Mouse (Mus musculus) layer of hippocampus, postnatal 36 days (tissue): ENCODE results near the gene Scube3. TPM values are rescaled to one million over a fixed set of nuclear protein-coding genes. Genes with fewer than 3 reads are reported as not detected.
A peak's percentile ranks its signal among the peaks of the same experiment; 100 is the strongest.

ENCODE experiments used
- DNase-seq, 2 experiments: peaks; one replicate each; pipeline ENCODE4 v3.0.0; 2022
- total RNA-seq, 2 experiments: library from RNA; stranded (reverse); gene quantifications; 2 replicates each; pipeline ENCODE4 v1.2.3; 2021

Gene Scube3
- total RNA-seq, 2 experiments from 2014 or later = 0.96 to 1.0 TPM

DNA sequence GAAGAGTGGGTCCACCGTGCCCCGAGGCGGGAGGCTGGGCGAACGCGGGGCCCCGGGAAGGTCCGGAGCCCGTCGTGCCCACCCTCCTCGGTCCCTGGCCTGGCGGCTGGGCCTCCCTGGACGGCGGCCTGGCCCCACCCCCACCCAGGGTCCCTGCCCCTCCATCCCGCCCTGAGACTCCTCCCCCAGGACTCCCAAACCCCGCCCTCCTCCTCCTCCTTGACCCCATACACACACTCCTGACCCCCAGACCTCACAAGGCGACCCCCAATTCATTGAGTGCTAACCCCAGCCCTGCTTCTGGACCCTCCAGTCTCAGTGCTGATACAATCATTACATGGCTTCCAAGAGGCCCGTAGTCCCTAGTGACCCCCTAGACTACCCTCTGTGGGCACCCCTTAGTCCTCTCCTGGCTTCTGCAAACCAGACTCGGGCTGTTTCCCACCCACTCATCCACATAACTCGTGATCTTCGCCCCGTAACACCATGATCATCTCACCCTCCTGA is 35.7 kb downstream of the Scube3 start:
- DNase-seq = no peak

DNA sequence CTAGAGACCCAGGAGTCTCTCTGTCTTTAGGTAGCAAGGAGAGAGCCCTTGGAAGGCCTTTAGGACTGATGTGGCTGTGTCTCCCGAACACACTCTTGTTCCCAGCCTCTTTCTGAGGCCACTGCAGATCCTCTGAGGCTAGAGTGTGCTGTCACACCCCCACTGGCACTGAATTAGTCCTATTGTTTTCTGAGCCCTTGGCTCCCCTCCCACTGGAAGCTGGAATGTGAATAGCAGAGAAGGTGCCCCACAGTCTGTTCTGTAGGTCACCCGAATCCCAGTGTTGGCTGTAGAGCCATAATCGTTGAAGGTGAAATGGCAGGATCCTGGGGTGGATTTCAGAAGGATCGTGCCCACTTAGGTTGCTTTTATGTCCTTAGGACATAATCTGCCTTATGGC is 38.4 kb downstream of the Scube3 start:
- no peak for DNase-seq

GRCm38 (mm10) chr17:28180783-28181544 is 39.0 kb downstream of the Scube3 start:
- no peak for DNase-seq

GRCm38 (mm10) chr17:28184971-28185638 is 43.2 kb downstream of the Scube3 start:
- DNase-seq = no peak

- DNase-seq = no peak
These were observed 46.4 kb downstream of the Scube3 start for GRCm38 (mm10) chr17:28188313-28188712.

DNA sequence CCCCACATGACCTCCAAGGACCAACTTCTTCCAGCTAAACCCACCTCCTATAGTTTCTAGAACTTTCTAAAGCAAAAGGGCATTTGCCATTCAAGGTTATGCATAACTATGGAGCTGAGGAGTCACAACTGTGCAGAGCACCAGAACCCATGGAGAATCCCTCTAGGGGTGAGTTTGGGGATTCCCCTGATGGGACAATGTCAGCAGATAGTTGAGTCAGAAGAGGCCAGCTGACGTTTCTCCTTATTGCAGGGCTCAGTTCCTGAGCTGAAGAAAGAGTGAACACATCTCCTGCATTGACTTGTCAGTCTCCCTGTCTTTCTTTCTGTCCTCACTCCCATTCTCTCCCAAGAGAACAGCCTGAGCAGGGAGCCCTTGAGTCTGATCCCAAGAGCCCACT is 50.8 kb downstream of the Scube3 start:
- no peak for DNase-seq

DNA sequence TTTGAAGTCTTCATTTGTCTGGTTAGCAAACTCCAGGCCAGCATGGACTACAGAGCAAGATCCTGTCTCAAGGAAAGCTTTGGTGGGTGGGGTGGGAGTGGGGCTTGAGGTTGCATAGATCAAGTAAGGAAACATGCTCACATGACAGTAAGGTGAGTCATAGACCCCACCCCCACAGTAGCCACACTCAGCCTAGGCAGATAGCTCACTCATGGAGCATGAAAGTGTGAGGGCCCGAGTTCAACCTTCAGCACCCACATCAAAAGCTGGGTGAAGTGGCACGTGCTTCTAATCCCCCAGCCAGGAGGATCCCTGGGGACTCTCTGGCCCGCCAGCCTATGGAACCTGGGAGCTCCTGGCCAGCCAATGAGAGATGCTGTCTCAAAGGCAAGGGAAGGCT is 51.6 kb downstream of the Scube3 start:
- no peak for DNase-seq

DNA sequence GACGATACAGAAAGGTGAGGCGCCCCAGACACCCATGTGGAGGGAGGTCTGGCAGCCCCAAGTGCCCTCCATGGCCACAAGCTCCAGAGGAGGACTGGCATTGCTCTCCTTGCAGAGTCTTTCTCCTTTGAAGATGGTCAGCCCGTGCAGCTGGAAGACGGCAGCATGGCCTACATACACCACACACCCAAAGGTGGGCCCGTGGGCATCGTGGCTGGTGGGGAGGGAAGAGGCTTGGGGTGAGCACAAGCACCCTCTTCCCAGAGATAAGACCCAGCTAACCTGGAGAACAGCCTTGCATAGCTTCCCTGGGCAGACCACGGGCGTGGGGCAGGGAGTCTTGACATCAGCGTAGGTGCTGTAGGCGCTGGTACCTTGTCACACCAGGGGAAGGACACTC is 53.1 kb downstream of the Scube3 start:
- DNase-seq = no peak

- DNase-seq = no peak
These were observed 55.7 kb downstream of the Scube3 start for GRCm38 (mm10) chr17:28197646-28198045.

DNA sequence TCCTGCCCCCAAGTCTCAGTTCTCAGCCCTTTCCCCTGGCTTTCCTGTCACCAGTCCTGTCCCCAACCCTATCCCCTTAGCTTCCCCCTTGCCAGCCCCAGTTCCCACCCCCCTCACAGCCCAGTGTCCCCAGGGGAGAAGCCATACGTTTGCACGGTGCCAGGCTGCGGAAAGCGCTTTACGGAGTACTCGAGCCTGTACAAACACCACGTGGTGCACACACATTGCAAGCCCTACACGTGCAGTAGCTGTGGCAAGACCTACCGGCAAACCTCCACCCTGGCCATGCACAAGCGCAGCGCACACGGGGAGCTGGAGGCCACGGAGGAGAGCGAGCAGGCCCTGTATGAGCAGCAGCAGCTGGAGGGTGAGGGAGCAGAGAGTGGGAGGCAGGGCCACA is 60.0 kb downstream of the Scube3 start:
- DNase-seq = no peak

DNA sequence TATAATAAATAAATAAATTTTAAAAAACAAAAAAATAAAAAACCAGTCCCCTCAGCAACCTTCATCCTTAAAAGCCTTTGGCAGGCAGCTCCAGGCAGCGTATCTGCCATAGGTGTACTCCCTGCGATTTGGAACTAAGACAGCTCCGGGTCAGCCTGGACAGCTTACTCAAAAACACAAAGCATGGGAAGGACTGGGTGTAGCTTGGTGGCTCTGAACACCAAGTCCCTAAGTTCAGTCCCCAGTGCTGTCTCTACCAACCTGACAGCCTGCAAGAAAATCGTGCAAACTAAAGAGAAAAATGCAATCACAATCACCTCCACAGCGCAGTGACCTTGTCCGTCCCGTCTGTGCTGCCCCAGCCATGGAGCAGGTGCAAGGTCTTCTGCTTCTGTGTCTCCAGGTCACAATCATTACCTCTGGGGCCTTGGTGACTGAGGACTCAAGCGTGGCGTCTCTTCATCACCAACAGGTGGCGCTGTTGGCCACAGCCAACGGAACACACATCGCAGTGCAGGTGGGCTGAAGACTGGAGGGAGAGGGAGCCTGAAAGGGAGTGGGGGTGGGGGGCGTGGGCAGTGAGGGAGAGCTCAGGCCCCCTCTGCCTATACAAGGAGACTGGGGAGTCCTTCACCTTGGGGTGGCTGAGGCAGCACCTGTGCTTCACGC is 62.2 kb downstream of the Scube3 start:
- DNase-seq = no peak

DNA sequence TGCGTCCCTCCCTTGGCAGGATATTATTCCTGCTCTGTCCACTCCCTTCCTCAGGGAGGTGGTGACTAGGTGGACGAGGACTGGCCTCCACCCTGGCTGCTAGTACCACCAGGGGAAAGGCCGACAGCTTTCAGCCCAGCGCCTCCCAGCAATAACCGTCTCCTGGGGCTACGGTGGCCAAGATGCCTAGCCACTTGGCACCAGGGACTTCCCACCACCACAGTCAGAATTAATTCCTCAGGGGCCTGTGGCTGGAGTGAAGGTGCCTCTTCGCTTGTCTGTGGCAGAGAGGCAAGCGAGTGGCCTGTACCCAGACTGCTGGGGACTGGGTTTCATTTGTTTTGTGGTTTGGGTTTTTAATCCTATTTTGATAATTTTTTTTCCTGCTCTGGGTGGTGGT is 63.5 kb downstream of the Scube3 start:
- no peak for DNase-seq

DNA sequence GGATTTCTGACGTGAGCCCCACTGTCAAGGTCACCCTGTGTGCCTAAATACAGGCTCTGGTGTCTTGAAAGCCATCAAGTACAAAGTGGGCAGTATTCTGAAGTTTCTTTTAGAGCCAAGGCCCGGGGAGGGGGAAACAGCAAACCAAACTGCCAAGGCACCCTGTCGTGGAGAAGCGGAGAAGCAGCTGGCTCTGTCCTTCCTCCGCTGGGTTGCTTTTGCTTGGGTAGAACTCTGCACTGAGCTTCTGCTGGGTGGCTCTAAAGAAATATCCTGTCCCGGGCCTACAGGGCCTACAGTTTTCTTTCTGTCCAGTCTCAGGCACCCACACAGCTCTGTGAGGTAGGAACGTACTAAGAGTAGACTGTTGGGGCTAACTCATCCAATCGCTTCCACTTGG is 65.2 kb downstream of the Scube3 start:
- DNase-seq = no peak

GRCm38 (mm10) chr17:28207591-28208313 is 65.8 kb downstream of the Scube3 start, which contains the start of gene Def6:
Gene Def6, plus strand, starts transcription at chr17:28207778.
- peak in 1 of 2 experiments; percentile 16 for DNase-seq

- no peak for DNase-seq
These were observed 66.3 kb downstream of the Scube3 start for GRCm38 (mm10) chr17:28208314-28208612.

DNA sequence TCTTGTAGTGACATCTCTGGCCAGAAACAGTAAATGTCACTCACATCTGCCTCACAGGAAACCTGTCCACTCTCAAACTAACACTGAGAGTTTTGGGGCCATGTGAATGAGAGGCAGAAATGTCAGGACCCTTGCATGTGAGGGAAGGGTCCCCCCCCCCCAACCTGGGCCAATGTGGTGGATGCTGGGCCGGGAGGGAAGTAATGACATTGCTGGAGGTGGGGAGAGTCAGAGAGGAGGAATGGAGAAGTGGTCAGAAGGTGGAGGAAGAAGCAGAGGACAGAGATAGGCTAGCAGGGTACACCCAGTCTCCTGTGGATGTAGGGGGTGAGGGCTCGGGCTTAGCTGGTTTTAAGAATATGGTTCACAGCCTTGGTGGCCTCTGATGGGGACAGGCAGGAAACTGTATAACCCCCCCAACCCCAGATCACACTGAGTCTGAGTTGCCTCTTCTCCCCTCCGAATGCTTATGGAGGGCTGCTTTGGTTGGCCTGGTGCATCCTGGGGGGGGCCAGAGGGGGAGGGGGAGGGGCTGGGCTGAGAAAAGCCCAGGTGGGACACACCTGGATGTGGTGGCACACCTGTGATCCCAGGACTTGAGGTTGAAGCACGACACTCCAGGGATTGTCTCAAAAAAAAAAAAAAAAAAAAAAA is 67.6 kb downstream of the Scube3 start:
- no peak for DNase-seq

DNA sequence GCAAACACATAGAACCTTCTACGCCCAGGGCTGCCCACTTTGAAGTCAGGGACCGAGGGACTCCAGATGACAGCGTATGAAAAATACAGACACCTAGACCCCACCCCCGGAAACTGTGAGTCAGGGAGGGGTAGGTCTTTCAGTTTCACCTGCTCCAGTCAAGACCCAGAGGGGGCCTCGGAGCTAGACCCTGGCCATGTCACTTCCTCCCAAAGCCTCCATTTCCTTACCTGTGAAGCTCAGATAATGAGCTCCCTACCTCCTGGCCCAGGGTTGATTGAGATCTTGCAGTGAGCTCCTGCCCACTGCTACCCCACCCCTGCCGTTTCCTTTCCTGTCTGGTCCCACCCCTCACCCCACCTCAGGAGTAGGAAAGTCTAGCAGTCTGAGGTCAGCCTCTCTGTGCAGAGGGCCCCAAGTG is 70.0 kb downstream of the Scube3 start:
- DNase-seq = no peak

- no peak for DNase-seq
These were observed 70.5 kb downstream of the Scube3 start for GRCm38 (mm10) chr17:28212391-28212790.

DNA sequence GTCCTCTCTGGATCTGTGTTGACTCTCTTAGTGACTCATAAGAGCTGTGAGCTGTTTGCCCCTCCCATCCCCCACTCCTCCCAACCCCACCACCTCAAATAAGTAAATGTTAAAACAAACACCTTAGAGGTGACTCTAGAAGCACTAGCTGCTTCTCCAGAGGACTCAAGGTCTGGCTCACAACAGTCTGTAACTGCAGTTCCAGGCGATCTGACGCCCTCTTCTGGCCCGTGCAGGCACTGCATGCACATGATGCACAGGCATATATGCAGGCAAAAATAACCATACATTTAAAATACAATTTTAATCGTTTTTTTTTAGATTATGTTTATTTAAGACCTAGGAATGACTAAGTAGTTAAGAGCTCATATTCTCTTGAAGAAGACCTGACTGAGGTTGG is 71.3 kb downstream of the Scube3 start:
- no peak for DNase-seq

DNA sequence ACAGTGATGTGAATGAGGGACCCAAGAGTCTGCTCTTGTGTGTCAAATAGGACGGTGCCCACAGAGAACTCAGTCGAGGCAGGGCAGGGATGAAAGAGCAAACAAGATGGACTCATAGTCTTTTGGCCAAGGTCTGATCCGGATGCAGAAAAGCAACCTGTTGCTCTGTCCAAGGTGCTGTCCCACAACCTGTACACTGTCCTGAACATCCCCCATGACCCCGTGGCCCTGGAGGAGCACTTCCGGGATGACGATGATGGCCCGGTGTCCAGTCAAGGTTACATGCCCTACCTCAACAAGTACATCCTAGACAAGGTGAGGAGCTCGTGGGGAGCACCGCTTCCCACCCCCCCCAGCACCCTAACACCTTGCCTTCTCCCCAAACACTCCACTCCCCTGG is 74.8 kb downstream of the Scube3 start:
- DNase-seq = no peak

- no peak for DNase-seq
These were observed 76.0 kb downstream of the Scube3 start for GRCm38 (mm10) chr17:28217721-28218649.
